In the genomic region with DNA sequence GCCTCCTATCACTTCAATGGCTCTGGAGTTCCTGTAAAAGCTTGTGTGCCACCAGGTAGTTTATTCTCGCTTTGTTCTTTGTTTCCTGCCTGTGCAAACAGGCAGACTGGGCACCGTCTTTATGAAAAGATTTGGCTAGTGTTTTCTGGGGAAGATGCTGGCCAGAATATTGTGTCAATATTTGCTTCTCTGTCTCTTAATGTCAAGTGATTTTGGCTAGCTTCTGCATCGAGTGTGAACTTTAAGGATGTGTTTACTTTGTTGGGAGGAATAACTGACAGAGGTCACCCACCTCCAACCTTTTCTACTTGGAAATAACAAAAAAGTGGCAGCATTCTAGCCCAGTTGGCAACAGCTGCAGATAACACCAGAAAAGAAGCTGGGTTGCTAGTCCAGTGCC, we compare ENCODE assay signal across 32 mouse cellular contexts. TPM values are rescaled to one million over a fixed set of nuclear protein-coding genes. Genes with fewer than 3 reads are reported as not detected.
A peak's percentile ranks its signal among the peaks of the same experiment; 100 is the strongest.
DNase-seq lines count a peak whose midpoint lies in the region; ATAC-seq and TF ChIP-seq lines count a peak whose summit lies in the region.
"Had no signal": no experiment of that assay in that cellular context is flagged by ENCODE, and none has a peak within 500 bp of the region (broad histone marks: within the 10 kb centered on the region; RNA-seq: fewer than 3 reads in every experiment).

No protein-coding gene starts in this region.

- no peaks in the 10 kb centered on the region for H3K79me2 ChIP-seq in liver, adult 2 months (ENCODE audit: control insufficient read depth, insufficient read depth, low read length)

- no peak for TF ChIP-seq CTCF in liver, adult 2 months (IDR thresholded peaks at IDR 0.05; ENCODE audit: low read depth, low read length)
- TF ChIP-seq CTCF in lung, postnatal 0 days (IDR thresholded peaks at IDR 0.05): no peak

- peak overlapping the region; percentile 34; the same call in 1 of the 2 replicates for H3K27ac ChIP-seq in liver, adult 2 months (replicated peaks; ENCODE audit: insufficient read depth, low read depth, low read length)
- no peak overlapping the region for H3K27ac ChIP-seq in liver, embryonic 12.5 days
- 0 out of 2 replicates have a peak overlapping the region, but pooled peaks have one; percentile 38 for H3K27ac ChIP-seq in lung, postnatal 0 days (ENCODE audit: low read length)
- 0 out of 2 replicates have a peak overlapping the region, but pooled peaks have one; percentile 50 for H3K27ac ChIP-seq in midbrain, embryonic 10.5 days (replicated peaks)
- H3K27ac ChIP-seq in midbrain, embryonic 15.5 days: no peak overlapping the region
- H3K27ac ChIP-seq: embryonic facial prominence, embryonic 10.5 days; embryonic facial prominence, embryonic 13.5 days; forebrain, embryonic 12.5 days; forebrain, embryonic 15.5 days; heart, embryonic 15.5 days; hindbrain, embryonic 15.5 days had no signal

- peak; percentile 31; the same call in 1 of the 2 replicates for TF ChIP-seq EP300 in lung, postnatal 0 days (IDR thresholded peaks at IDR 0.05)

- peak; percentile 100 for DNase-seq in liver, adult 2 months (ENCODE audit: extremely low read depth, low read depth, low spot score)
- no peak for DNase-seq in lung, postnatal 0 days (ENCODE audit: low spot score)
- DNase-seq in lung, postnatal 10 days: no peak
- DNase-seq in midbrain, embryonic 10.5 days (ENCODE audit: low spot score): no peak
- DNase-seq: adrenal gland, adult 8-10 months; adrenal gland, postnatal 25 days; cerebellum, adult 11-12 months; cerebellum, adult 8-10 months; cerebellum, postnatal 10 days; cerebellum, postnatal 36 days; gastrocnemius, postnatal 10 days; heart, adult 11 months; heart, postnatal 10 days; heart, postnatal 36 days had no signal

- no peaks in the 10 kb centered on the region for H3K9me3 ChIP-seq in liver, embryonic 12.5 days (replicated peaks)
- H3K9me3 ChIP-seq in lung, postnatal 0 days (ENCODE audit: low read length): no peaks in the 10 kb centered on the region
- H3K9me3 ChIP-seq in midbrain, embryonic 10.5 days (replicated peaks): no peaks in the 10 kb centered on the region
- H3K9me3 ChIP-seq in midbrain, embryonic 15.5 days: no peaks in the 10 kb centered on the region
- H3K9me3 ChIP-seq: embryonic facial prominence, embryonic 10.5 days; embryonic facial prominence, embryonic 13.5 days; forebrain, embryonic 12.5 days; forebrain, embryonic 15.5 days; heart, embryonic 12.5 days; heart, embryonic 15.5 days; hindbrain, embryonic 15.5 days had no signal

- H3K36me3 ChIP-seq in liver, adult 2 months (ENCODE audit: control insufficient read depth, insufficient read depth, low read length): peaks cover 29% of the 10 kb centered on the region
- H3K36me3 ChIP-seq in liver, embryonic 12.5 days: peaks cover 40% of the 10 kb centered on the region
- peaks cover 22% of the 10 kb centered on the region for H3K36me3 ChIP-seq in lung, postnatal 0 days (ENCODE audit: insufficient read depth, low read length)
- H3K36me3 ChIP-seq in midbrain, embryonic 10.5 days: peaks cover 41% of the 10 kb centered on the region
- peaks cover 19% of the 10 kb centered on the region for H3K36me3 ChIP-seq in midbrain, embryonic 15.5 days (replicated peaks)

- H3K4me2 ChIP-seq in liver, embryonic 12.5 days: no peak overlapping the region
- no peak overlapping the region for H3K4me2 ChIP-seq in lung, postnatal 0 days (replicated peaks; ENCODE audit: low read depth, low read length)
- H3K4me2 ChIP-seq in midbrain, embryonic 15.5 days: no peak overlapping the region
- H3K4me2 ChIP-seq: embryonic facial prominence, embryonic 13.5 days; forebrain, embryonic 12.5 days; forebrain, embryonic 15.5 days; heart, embryonic 12.5 days; heart, embryonic 15.5 days; hindbrain, embryonic 15.5 days had no signal

- H3K9ac ChIP-seq in liver, adult 2 months (ENCODE audit: low read depth, low read length): no peak overlapping the region
- H3K9ac ChIP-seq in liver, embryonic 12.5 days: no peak overlapping the region
- H3K9ac ChIP-seq in lung, postnatal 0 days (replicated peaks; ENCODE audit: low read depth): no peak overlapping the region
- H3K9ac ChIP-seq in midbrain, embryonic 15.5 days: no peak overlapping the region
- H3K9ac ChIP-seq: embryonic facial prominence, embryonic 13.5 days; forebrain, embryonic 12.5 days; forebrain, embryonic 15.5 days; heart, embryonic 12.5 days; heart, embryonic 15.5 days; hindbrain, embryonic 15.5 days had no signal

- peaks cover 24% of the 10 kb centered on the region for H3K4me1 ChIP-seq in liver, adult 2 months (ENCODE audit: control insufficient read depth, insufficient read depth, low read length)
- peaks cover 37% of the 10 kb centered on the region for H3K4me1 ChIP-seq in liver, embryonic 12.5 days
- peaks cover 14% of the 10 kb centered on the region for H3K4me1 ChIP-seq in lung, postnatal 0 days (ENCODE audit: insufficient read depth, low read depth, low read length)
- H3K4me1 ChIP-seq in midbrain, embryonic 10.5 days: peaks cover 65% of the 10 kb centered on the region
- H3K4me1 ChIP-seq in midbrain, embryonic 15.5 days: peaks cover 17% of the 10 kb centered on the region

- WGBS in liver, adult 2 months: 10% methylated on average over 3 of the region's 3 CpGs
- WGBS in liver, embryonic 12.5 days (ENCODE audit: insufficient replicate concordance): 63% methylated on average over 3 of the region's 3 CpGs
- WGBS in lung, postnatal 0 days: 17% methylated on average over 3 of the region's 3 CpGs
- 51% methylated on average over 3 of the region's 3 CpGs for WGBS in midbrain, embryonic 10.5 days
- 39% methylated on average over 3 of the region's 3 CpGs for WGBS in midbrain, embryonic 15.5 days

- H3K4me3 ChIP-seq in liver, adult 2 months (ENCODE audit: insufficient read depth, low read depth, low read length): no peak overlapping the region
- H3K4me3 ChIP-seq in liver, embryonic 12.5 days: no peak overlapping the region
- no peak overlapping the region for H3K4me3 ChIP-seq in lung, postnatal 0 days (ENCODE audit: low read depth, low read length)
- no peak overlapping the region for H3K4me3 ChIP-seq in midbrain, embryonic 10.5 days
- no peak overlapping the region for H3K4me3 ChIP-seq in midbrain, embryonic 15.5 days
- H3K4me3 ChIP-seq: embryonic facial prominence, embryonic 10.5 days; embryonic facial prominence, embryonic 13.5 days; erythroblast, embryonic 14.5 days; forebrain, embryonic 12.5 days; forebrain, embryonic 15.5 days; heart, embryonic 12.5 days; heart, embryonic 15.5 days; hindbrain, embryonic 15.5 days had no signal

- ATAC-seq in liver, embryonic 12.5 days: no peak
- no peak for ATAC-seq in lung, postnatal 0 days
- ATAC-seq in midbrain, embryonic 15.5 days (replicated peaks): no peak
- ATAC-seq: CD4-positive, CD25-positive, alpha-beta regulatory T cell, adult 4 months; forebrain, embryonic 15.5 days had no signal

- H3K27me3 ChIP-seq in liver, adult 2 months (ENCODE audit: control insufficient read depth, insufficient read depth, low read length): no peaks in the 10 kb centered on the region
- H3K27me3 ChIP-seq in liver, embryonic 12.5 days (replicated peaks): no peaks in the 10 kb centered on the region
- no peaks in the 10 kb centered on the region for H3K27me3 ChIP-seq in lung, postnatal 0 days (replicated peaks; ENCODE audit: insufficient read depth, low read length)
- H3K27me3 ChIP-seq in midbrain, embryonic 10.5 days (ENCODE audit: low read depth, poor library complexity, severe bottlenecking): peaks cover 3% of the 10 kb centered on the region; the same call in 1 of the 2 replicates
- no peaks in the 10 kb centered on the region for H3K27me3 ChIP-seq in midbrain, embryonic 15.5 days (replicated peaks)
- H3K27me3 ChIP-seq: embryonic facial prominence, embryonic 13.5 days; forebrain, embryonic 15.5 days; heart, embryonic 12.5 days; heart, embryonic 15.5 days; hindbrain, embryonic 15.5 days had no signal

- TF ChIP-seq POLR2A in liver, adult 2 months (IDR thresholded peaks at IDR 0.05; ENCODE audit: extremely low read depth, insufficient read depth, low read length): no peak

RNA-seq across cellular contexts. Expression of gene Tmem268, which starts 4.0 kb away (rescaled TPM):
- 2.9 and 4.4 TPM in 2 replicates for total RNA-seq in liver, adult 2 months (2014; rRNA removed)
- polyA plus RNA-seq in liver, adult 2 months (2012; rRNA removed): 4.0 and 4.7 TPM in 2 replicates
- polyA plus RNA-seq in liver, embryonic 12.5 days (2016; fragmentation: Nextera tagmentation; extraction: Ambion mirVana): 7.5 and 7.8 TPM in 2 replicates
- polyA plus RNA-seq in lung, postnatal 0 days (2015; fragmentation: Nextera tagmentation; extraction: Ambion mirVana): 10.9 and 11.6 TPM in 2 replicates
- polyA plus RNA-seq in midbrain, embryonic 10.5 days (2016; fragmentation: Nextera tagmentation; extraction: Ambion mirVana): 9.7 and 10.0 TPM in 2 replicates
- polyA plus RNA-seq in midbrain, embryonic 15.5 days (2015; fragmentation: Nextera tagmentation; extraction: Ambion mirVana): 3.7 and 4.7 TPM in 2 replicates

RNA-seq across cellular contexts. Expression of gene Atp6v1g1, which starts 10.0 kb away (rescaled TPM):
- 79.7 and 82.6 TPM in 2 replicates for total RNA-seq in liver, adult 2 months (2014; rRNA removed)
- polyA plus RNA-seq in liver, adult 2 months (2012; rRNA removed): 31.6 and 33.4 TPM in 2 replicates
- polyA plus RNA-seq in liver, embryonic 12.5 days (2016; fragmentation: Nextera tagmentation; extraction: Ambion mirVana): 124 and 125 TPM in 2 replicates
- 364 and 369 TPM in 2 replicates for polyA plus RNA-seq in lung, postnatal 0 days (2015; fragmentation: Nextera tagmentation; extraction: Ambion mirVana)
- 290 and 319 TPM in 2 replicates for polyA plus RNA-seq in midbrain, embryonic 10.5 days (2016; fragmentation: Nextera tagmentation; extraction: Ambion mirVana)
- 409 and 410 TPM in 2 replicates for polyA plus RNA-seq in midbrain, embryonic 15.5 days (2015; fragmentation: Nextera tagmentation; extraction: Ambion mirVana)

RNA-seq across cellular contexts. Expression of gene Gm11213, which starts 50.4 kb away (rescaled TPM):
- total RNA-seq in liver, adult 2 months (2014; rRNA removed): not detected in 2 replicates
- polyA plus RNA-seq in liver, adult 2 months (2012; rRNA removed): not detected in 2 replicates
- polyA plus RNA-seq in liver, embryonic 12.5 days (2016; fragmentation: Nextera tagmentation; extraction: Ambion mirVana): not detected in 2 replicates
- not detected in 2 replicates for polyA plus RNA-seq in lung, postnatal 0 days (2015; fragmentation: Nextera tagmentation; extraction: Ambion mirVana)
- polyA plus RNA-seq in midbrain, embryonic 10.5 days (2016; fragmentation: Nextera tagmentation; extraction: Ambion mirVana): not detected in 2 replicates
- polyA plus RNA-seq in midbrain, embryonic 15.5 days (2015; fragmentation: Nextera tagmentation; extraction: Ambion mirVana): not detected in 2 replicates
- total RNA-seq: adrenal gland, adult 8-10 months; adrenal gland, postnatal 25 days; gastrocnemius, postnatal 10 days; gastrocnemius, postnatal 4 days; heart, adult 8-10 months; heart, postnatal 10 days; heart, postnatal 36 days; MEL had no signal
- polyA plus RNA-seq: brain, embryonic 14.5 days; C2C12; CD4-positive, CD25-positive, alpha-beta regulatory T cell, adult 4 months; cortical plate, adult 2 months; embryonic facial prominence, embryonic 10.5 days; embryonic facial prominence, embryonic 13.5 days; erythroblast, embryonic 14.5 days; forebrain, embryonic 12.5 days; forebrain, embryonic 15.5 days; heart, embryonic 12.5 days; heart, embryonic 15.5 days; hindbrain, embryonic 11.5 days; hindbrain, embryonic 15.5 days had no signal

RNA-seq across cellular contexts. Expression of gene Whrn, which starts 58.8 kb away (rescaled TPM):
- 0.20 and 0.37 TPM in 2 replicates for total RNA-seq in liver, adult 2 months (2014; rRNA removed)
- polyA plus RNA-seq in liver, adult 2 months (2012; rRNA removed): 0.87 and 0.89 TPM in 2 replicates
- polyA plus RNA-seq in liver, embryonic 12.5 days (2016; fragmentation: Nextera tagmentation; extraction: Ambion mirVana): 1.1 and 1.4 TPM in 2 replicates
- 1.7 and 1.9 TPM in 2 replicates for polyA plus RNA-seq in lung, postnatal 0 days (2015; fragmentation: Nextera tagmentation; extraction: Ambion mirVana)
- 8.6 and 8.8 TPM in 2 replicates for polyA plus RNA-seq in midbrain, embryonic 10.5 days (2016; fragmentation: Nextera tagmentation; extraction: Ambion mirVana)
- polyA plus RNA-seq in midbrain, embryonic 15.5 days (2015; fragmentation: Nextera tagmentation; extraction: Ambion mirVana): 6.5 and 7.5 TPM in 2 replicates
- total RNA-seq: MEL had no signal

Comparison
In these comparisons a context has a peak if more than half of its experiments do, and no peak if none do; other contexts are left out.
1. H3K27ac ChIP-seq: peak in liver, adult 2 months (single experiment), lung, postnatal 0 days (single experiment) and midbrain, embryonic 10.5 days (single experiment); none in liver, embryonic 12.5 days (single experiment) and midbrain, embryonic 15.5 days (single experiment).